Mouse (Mus musculus) testis, adult 2 months (tissue): Measurements from ENCODE around the gene Tgfa. TPM values are rescaled to one million over a fixed set of nuclear protein-coding genes. Genes with fewer than 3 reads are reported as not detected.

ENCODE experiments used
- H3K27ac ChIP-seq: fragments of 200-500 bp; 2 replicates; pipeline ENCODE4 v1.5.1; 2012; ENCODE audit warnings: low read depth, low read length; ENCODE audit not compliant: control insufficient read depth, insufficient read depth
- H3K27me3 ChIP-seq: fragments of 200-500 bp; 2 replicates; pipeline ENCODE4 v1.6.1; 2012; ENCODE audit warnings: mild to moderate bottlenecking, low read length, moderate library complexity; ENCODE audit not compliant: control insufficient read depth, insufficient read depth
- H3K36me3 ChIP-seq: fragments of 200-500 bp; 2 replicates; pipeline ENCODE4 v1.6.1; 2012; ENCODE audit warnings: mild to moderate bottlenecking, low read length; ENCODE audit not compliant: control insufficient read depth, insufficient read depth
- H3K4me1 ChIP-seq: fragments of 200-500 bp; 2 replicates; pipeline ENCODE4 v1.6.1; 2012; ENCODE audit warnings: low read length; ENCODE audit not compliant: control insufficient read depth, insufficient read depth
- H3K4me3 ChIP-seq: fragments of 200-500 bp; 2 replicates; pipeline ENCODE4 v1.5.1; 2012; ENCODE audit warnings: low read depth, mild to moderate bottlenecking, low read length, moderate library complexity, mixed read lengths; ENCODE audit not compliant: control insufficient read depth
- CTCF ChIP-seq: fragments of 200-500 bp; IDR thresholded peaks from 2 replicates; pipeline ENCODE4 v1.5.1; 2012; ENCODE audit warnings: low read depth, mild to moderate bottlenecking, inconsistent platforms, low read length, moderate library complexity; ENCODE audit not compliant: control insufficient read depth, insufficient read depth, insufficient replicate concordance
- POLR2A ChIP-seq: fragments of 200-500 bp; IDR thresholded peaks from 2 replicates; pipeline ENCODE4 v1.6.1; 2012; ENCODE audit warnings: low read depth, mild to moderate bottlenecking, inconsistent platforms, low read length, moderate library complexity; ENCODE audit not compliant: control insufficient read depth
- polyA plus RNA-seq: library from polyadenylated mRNA; depleted of rRNA; stranded (reverse); fragments of >200 nt; gene quantifications from 2 replicates; pipeline ENCODE4 v1.2.3, GENCODE M21; 2012

The Tgfa gene
- polyA plus RNA-seq, 1 experiment: 2.7 TPM

DNA sequence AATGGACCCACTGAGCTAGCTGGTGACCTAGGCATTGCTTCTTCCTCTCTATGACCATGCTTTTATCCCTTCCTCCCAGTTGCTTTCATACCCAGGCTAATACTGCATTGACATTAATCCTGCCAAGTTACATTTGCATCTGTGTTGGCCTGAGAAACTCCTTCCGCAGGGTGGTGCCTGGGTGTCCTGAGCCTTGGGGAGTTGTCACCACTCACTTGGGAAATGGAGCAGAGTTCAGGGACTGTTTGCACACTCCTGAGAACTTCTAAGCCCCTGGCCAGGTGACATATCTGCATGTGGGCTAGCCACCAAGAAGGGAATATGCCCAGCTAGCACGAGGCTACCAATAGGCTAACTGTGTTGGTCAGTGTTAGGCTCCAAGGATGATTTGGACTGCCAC lies 23.0 kb downstream of the Tgfa start:
- Histone ChIP-seq H3K4me1 (no peaks in the 10 kb centered on the region), H3K27me3 (no peaks in the 10 kb centered on the region), H3K36me3 (no peaks in the 10 kb centered on the region), H3K4me3 (no peak overlapping the region), H3K27ac (no peak overlapping the region)
- TF ChIP-seq POLR2A: no peak

DNA sequence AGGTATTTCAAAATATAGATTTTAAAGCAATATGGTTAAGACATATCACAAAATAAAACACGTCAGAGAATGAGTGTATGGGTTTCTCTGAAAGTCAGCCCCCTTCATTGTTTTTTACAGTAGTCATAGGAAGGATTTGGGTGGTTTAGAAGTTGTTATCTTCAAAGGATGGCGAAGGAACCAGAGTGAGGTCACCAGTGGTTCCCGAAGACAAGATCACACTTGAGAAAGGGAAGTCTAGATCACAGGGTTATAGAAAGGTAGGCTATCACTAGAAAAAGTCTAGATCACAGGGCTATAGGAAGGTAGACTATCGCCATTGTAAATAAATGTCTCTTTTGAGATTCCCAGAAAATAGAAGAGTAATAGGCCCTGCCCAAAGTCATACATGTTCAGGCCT lies 23.7 kb downstream of the Tgfa start:
- H3K27me3 ChIP-seq: no peaks in the 10 kb centered on the region
- TF ChIP-seq POLR2A (no peak), CTCF (no peak)
- no peaks in the 10 kb centered on the region for H3K4me1 ChIP-seq
- no peak overlapping the region for H3K27ac ChIP-seq
- H3K4me3 ChIP-seq: no peak overlapping the region
- H3K36me3 ChIP-seq: no peaks in the 10 kb centered on the region

DNA sequence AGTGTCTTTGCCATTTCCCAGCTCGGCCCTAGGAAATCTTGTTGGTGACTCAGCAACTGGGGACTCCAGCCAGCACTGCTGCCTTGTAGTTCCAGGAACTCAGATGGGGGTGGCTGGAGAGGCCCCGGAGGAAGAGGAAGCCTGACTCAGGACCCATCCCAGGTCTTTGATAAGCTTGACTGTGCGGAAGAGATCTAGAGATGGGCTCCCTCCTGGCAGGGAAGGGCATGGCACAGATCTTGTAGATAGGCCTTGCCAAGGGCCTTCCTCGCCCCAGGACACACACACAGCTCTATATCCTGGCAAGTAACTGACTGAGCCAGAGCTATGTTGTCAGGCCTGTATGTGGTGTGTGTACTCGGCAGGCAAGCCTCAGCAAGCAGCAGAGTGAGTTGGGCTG lies 24.5 kb downstream of the Tgfa start:
- H3K27ac ChIP-seq: no peak overlapping the region
- no peaks in the 10 kb centered on the region for H3K4me1 ChIP-seq
- H3K36me3 ChIP-seq: no peaks in the 10 kb centered on the region
- no peak overlapping the region for H3K4me3 ChIP-seq
- TF ChIP-seq CTCF: no peak
- no peak for TF ChIP-seq POLR2A
- H3K27me3 ChIP-seq: no peaks in the 10 kb centered on the region

DNA sequence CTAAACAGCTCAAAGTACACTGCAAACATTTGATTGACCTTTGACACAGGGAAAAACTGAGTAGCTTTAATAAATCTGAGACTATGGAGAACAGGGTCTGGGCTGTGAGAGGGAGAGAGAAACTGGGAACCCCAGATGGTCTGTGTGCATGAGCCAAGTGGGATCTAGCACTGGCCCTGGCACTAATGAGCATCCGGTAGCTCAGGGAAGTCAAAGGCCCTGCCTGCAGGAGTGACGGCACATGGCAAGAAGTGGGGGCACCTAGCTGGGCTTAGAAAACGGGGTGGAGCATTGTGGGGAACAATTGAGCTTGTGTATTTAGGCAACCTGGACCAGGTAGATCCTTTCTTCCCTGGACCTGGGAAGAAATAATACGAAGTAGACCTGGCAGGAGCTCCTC lies 25.1 kb downstream of the Tgfa start:
- TF ChIP-seq POLR2A (no peak), CTCF (no peak)
- H3K36me3 ChIP-seq: no peaks in the 10 kb centered on the region
- no peaks in the 10 kb centered on the region for H3K4me1 ChIP-seq
- no peaks in the 10 kb centered on the region for H3K27me3 ChIP-seq
- no peak overlapping the region for H3K4me3 ChIP-seq
- no peak overlapping the region for H3K27ac ChIP-seq

DNA sequence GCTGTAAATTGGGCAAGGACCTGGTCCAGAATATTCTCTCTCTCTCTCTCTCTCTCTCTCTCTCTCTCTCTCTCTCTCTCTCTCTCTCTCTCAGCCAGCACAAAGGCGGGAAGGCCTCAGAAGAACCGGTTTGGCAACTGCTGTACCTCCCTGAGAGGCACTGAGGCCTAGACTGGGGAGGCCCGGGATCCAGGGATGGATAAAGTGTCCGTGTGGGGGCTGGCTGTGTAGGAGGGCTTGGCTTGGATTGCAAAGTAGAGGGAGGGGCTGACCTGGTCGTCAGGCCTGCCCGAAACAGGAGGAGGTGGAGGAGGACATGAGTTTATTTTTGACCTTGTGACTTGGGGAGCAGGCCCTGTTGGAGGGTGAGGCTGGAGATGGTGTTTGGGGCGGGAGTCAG lies 27.4 kb downstream of the Tgfa start:
- Histone ChIP-seq H3K27me3 (no peaks in the 10 kb centered on the region), H3K36me3 (no peaks in the 10 kb centered on the region), H3K4me3 (no peak overlapping the region), H3K4me1 (no peaks in the 10 kb centered on the region), H3K27ac (no peak overlapping the region)
- TF ChIP-seq CTCF (no peak), POLR2A (no peak)

DNA sequence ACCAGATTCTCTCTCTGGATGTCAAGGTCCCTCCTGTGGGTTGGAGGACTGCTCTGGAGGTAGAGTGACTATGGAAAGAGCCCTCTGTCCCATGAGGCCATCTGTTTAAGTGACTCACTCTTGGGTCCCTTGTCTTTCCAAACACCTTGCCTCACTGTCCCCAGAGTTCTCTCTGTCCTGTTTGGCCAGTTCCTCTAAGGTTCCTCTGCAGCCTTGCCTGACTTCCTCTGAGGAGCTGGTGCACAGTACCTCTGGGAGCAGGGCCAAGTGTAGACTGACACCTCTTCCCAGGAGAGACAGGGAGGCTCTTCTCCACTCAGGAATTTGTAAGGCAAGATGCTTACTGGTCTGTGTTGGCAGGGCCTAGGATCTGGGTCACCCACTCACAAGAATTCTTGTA lies 30.6 kb downstream of the Tgfa start:
- TF ChIP-seq CTCF: no peak
- no peak for TF ChIP-seq POLR2A
- Histone ChIP-seq H3K4me3 (no peak overlapping the region), H3K36me3 (no peaks in the 10 kb centered on the region), H3K27ac (no peak overlapping the region), H3K4me1 (no peaks in the 10 kb centered on the region), H3K27me3 (no peaks in the 10 kb centered on the region)

DNA sequence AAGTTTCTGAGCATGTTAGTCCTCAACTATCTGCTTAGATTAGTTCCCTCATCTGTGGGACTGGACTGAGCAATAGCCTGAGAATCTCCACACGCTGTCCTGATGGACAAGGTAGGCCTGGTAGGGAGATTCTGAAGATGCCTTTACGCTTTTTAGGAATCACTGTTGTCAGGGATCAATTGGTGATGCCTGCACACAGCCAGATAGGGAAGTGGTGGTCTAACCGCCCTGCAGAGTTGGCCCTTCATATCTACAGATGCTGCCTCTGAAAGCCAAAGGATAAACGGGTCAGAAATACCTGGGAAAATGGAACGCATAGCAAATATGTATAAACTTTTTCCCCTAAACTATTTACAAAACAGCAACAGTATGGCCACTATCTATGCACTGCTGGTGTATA lies 37.3 kb downstream of the Tgfa start:
- no peak for TF ChIP-seq POLR2A
- no peak for TF ChIP-seq CTCF
- Histone ChIP-seq H3K4me3 (no peak overlapping the region), H3K4me1 (no peaks in the 10 kb centered on the region), H3K27ac (no peak overlapping the region), H3K36me3 (no peaks in the 10 kb centered on the region), H3K27me3 (no peaks in the 10 kb centered on the region)
